Mouse (Mus musculus): ENCODE measurements around the gene Usp47. TPM values are rescaled to one million over a fixed set of nuclear protein-coding genes. Genes with fewer than 3 reads are reported as not detected.

The Usp47 gene
- polyA plus RNA-seq, 1 experiment from 2014 or later, result 43.6 TPM

DNA sequence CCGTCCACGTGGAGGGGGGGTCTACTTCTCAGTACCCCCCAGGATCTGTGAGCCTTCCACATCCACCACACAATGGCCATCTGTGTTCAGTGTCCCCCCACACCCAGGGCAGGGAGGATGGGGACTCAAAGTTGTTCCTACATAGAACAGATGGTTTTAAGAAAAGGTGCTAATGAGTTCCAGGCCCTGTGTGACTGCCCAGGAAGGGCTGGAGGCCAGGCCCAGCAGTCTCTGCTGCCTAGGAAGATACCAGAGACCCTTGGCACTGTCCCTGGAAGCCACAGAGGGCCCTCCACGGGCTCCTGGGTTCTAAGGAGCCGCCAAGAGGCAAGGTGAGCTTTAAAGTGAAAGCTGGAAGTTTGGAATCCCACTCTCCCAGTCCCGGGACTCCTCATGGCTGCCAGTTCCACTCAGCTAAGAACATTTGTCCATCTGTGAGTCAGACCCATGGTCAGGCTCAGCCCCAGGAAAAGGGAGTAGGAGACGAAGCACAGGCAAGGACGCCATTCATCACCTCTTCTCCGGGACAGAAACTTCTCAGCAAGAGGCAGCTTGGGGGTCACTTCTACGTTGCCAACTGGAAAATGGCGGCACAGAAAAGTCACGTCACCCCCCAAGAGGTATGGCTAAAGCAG, 98.7 kb downstream of the Usp47 start:
- WGBS (ENCODE audit: missing documents), result 92% methylated on average over 11 of the region's 11 CpGs
- Histone ChIP-seq H3K36me3 (ENCODE audit: inconsistent target) (no peaks in the 10 kb centered on the region), H3K4me3 (ENCODE audit: inconsistent target) (no peak overlapping the region), H3K79me2 (ENCODE audit: inconsistent target) (no peaks in the 10 kb centered on the region), H3K27ac (no peak overlapping the region)

DNA sequence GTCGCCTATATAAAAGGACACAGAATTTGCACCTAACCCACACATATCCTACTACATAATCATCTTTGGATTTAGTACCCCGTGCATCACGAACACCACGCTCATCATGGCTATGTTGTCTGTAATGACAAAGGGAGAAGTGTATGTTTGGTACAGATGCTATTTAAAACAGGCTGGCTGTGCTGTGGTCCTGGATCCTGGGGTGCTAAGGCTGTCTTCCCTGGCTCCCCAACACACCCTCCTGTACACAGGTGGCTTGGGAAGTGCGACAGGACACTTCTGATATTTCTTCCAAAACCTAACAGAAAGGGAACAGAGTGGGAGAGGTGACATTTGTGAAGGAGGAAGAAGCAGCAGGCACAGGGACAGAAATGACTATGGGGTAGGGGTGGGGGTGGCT, 100.3 kb downstream of the Usp47 start:
- no peaks in the 10 kb centered on the region for H3K36me3 ChIP-seq (ENCODE audit: inconsistent target)
- WGBS (ENCODE audit: missing documents), result 90% methylated on average over 5 of the region's 5 CpGs
- H3K79me2 ChIP-seq (ENCODE audit: inconsistent target), result no peaks in the 10 kb centered on the region
- no peak overlapping the region for H3K27ac ChIP-seq
- H3K4me3 ChIP-seq (ENCODE audit: inconsistent target), result no peak overlapping the region

DNA sequence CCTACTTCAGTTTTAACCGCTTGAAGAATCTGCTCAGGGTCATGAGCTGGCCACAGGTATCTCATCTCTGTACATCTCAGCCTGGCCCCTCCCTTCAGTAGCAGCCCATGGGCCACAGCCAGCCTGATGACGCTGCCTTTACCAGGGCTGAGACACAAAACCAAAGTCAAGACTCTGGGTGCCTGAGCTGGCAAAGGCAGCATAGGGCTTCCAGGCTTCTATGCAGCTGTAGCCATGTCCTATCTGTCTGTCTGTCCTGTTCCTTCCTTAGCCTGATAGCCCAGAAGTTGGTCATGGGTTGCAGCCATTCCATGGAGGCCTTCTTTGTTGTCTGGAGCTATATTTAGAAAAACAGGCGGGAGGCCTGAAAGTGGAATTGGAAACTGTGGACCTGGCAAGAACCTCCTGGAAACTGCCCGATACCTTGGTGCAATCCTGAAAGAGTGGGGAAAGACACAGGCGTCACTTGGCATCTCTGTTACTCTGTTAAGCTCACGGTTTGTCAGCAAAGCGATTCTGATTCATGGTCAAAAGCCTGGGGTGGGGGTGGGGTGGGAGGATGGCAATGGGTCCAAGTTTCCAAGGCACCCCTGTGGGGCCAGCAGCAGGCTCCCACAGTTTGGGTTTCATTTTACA, 102.4 kb downstream of the Usp47 start:
- Histone ChIP-seq H3K79me2 (ENCODE audit: inconsistent target) (no peaks in the 10 kb centered on the region), H3K36me3 (ENCODE audit: inconsistent target) (no peaks in the 10 kb centered on the region), H3K27ac (no peak overlapping the region), H3K4me3 (ENCODE audit: inconsistent target) (no peak overlapping the region)
- WGBS (ENCODE audit: missing documents), result 92% methylated on average over 7 of the region's 7 CpGs

DNA sequence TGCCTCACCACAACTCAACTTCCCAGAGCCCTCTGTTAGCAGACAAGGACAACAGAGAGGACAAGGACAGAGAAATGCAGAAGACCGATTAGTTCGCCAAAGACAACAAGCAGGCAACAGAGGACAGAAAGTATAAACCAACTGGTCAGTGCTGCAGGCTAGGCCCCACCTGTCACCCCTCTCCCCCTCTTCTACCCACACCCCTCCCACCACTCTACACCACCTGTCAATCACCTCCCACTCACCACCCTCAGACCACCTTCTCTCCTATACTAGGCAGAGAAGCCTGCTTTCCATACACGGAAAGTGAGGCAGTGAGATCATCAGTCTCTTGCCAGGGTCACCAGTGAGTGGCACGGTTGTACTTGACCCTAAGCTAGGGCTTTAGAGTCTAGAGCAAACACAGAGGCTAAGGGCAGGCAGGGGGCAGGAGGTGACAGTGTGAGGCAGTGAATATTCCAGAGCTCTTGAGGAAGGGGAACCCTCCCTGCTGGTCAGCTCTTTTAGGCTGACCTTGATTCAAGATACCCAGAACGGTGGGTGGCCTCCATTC, 103.9 kb downstream of the Usp47 start:
- 92% methylated on average over 5 of the region's 5 CpGs for WGBS (ENCODE audit: missing documents)
- Histone ChIP-seq H3K36me3 (ENCODE audit: inconsistent target) (no peaks in the 10 kb centered on the region), H3K27ac (no peak overlapping the region), H3K79me2 (ENCODE audit: inconsistent target) (no peaks in the 10 kb centered on the region), H3K4me3 (ENCODE audit: inconsistent target) (no peak overlapping the region)

DNA sequence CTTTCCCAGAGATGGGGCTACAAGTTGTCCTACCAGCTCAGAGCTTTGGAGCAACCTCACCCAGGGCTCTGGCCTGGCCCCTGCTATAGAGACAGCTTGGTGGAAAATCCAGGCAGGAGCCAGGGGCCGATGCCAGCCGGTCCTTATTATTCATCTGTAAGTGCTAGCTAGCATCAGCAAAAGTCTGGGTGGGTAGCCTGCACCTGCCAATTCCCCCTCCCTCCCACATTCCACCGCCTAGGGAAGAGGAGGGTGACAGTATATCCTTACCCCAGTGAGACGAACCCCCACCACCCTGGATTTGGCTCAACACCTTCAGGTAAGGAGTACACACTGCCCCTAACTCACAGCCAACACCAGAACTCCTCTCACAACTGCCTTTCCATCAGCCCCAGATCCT, 104.7 kb downstream of the Usp47 start:
- 86% methylated on average over 4 of the region's 4 CpGs for WGBS (ENCODE audit: missing documents)
- H3K36me3 ChIP-seq (ENCODE audit: inconsistent target), result no peaks in the 10 kb centered on the region
- H3K79me2 ChIP-seq (ENCODE audit: inconsistent target), result no peaks in the 10 kb centered on the region
- no peak overlapping the region for H3K27ac ChIP-seq
- no peak overlapping the region for H3K4me3 ChIP-seq (ENCODE audit: inconsistent target)

DNA sequence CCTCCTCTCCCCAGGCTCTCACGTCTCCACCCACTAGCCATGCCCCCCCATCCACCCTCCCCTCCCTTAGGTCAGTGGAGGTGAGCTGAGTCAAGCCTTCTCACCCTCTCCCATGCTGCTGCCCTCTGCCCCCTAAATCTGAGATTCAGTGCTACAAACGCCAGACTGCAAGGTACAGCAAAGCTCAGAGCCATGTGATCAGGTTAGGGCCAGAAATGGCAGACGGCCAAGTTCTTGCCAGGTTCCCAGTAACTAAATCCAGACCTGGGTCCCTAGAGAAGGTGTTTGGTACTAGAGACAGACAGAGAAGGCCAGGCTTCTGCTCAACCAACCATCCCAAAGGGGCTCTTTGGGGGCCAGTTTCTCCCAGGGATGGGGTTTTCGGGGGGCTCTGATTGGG, 105.5 kb downstream of the Usp47 start:
- 88% methylated on average over 4 of the region's 4 CpGs for WGBS (ENCODE audit: missing documents)
- H3K36me3 ChIP-seq (ENCODE audit: inconsistent target), result no peaks in the 10 kb centered on the region
- no peaks in the 10 kb centered on the region for H3K79me2 ChIP-seq (ENCODE audit: inconsistent target)
- no peak overlapping the region for H3K4me3 ChIP-seq (ENCODE audit: inconsistent target)
- H3K27ac ChIP-seq, result no peak overlapping the region

DNA sequence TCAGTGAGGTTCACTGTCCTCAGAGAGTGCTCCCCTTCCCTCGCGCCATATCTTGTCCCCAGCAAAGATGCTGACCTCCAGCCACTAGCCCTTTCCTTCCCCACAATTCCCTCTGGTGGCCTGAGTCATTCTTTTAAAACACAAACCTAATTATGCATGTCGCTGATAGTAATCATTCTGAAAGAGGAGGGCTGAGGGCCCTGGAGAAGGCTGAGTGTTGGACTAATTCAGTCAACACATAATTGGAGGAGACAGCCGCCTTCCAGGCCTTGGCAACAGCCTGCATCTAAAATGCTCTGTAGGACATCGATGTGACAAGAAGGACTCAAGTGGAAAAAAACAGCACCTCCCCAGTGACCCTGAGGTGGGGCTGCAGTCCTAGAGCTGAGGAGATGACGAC, 106.5 kb downstream of the Usp47 start:
- no peaks in the 10 kb centered on the region for H3K36me3 ChIP-seq (ENCODE audit: inconsistent target)

DNA sequence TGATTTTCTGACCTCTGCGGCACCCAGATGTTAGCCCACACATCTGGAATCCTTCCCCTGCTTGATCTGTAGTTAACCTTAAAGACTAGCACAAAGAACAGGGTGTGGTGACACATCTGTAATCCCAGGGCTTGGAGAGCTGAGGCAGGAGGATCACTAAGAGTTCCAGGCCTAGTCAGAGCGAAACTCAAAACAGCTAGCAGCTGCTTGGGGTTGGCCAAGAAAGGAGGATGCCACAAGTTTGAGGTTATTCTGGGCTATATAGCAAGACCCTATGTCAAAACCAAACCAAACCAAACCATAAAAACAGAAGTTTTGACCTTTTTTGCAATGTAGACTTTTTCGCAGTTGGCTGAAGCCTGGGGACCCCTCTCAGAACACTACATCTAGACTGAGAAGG, 107.4 kb downstream of the Usp47 start:
- WGBS (ENCODE audit: missing documents), result 91% methylated on average over 3 of the region's 3 CpGs

More for the DNA sequence above, 106.5 kb downstream of the Usp47 start:
- WGBS (ENCODE audit: missing documents), result 95% methylated on average over 6 of the region's 6 CpGs
- Histone ChIP-seq H3K79me2 (ENCODE audit: inconsistent target) (no peaks in the 10 kb centered on the region), H3K4me3 (ENCODE audit: inconsistent target) (no peak overlapping the region), H3K27ac (no peak overlapping the region)

DNA sequence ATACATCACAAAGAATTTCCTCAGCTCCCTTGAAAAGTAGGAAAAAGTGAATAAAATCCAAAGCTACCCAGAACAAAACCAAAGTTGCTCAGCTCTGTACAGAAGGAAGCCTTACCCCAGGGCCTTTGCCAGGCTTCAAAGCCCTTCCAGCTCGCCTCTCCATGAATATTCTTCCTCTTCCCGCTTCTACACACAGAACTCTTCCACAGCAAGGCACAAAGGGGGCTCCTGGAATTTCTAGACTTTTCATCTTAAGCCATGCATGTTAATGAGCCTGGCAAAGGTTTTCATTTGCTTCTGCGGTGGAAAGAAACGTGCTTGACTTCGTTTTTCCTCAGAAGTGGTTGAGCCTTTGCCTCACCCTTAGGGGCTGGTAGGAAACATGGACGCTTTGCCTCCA, 108.7 kb downstream of the Usp47 start:
- Histone ChIP-seq H3K4me3 (ENCODE audit: inconsistent target) (no peak overlapping the region), H3K79me2 (ENCODE audit: inconsistent target) (no peaks in the 10 kb centered on the region), H3K36me3 (ENCODE audit: inconsistent target) (no peaks in the 10 kb centered on the region), H3K27ac (no peak overlapping the region)
- WGBS (ENCODE audit: missing documents), result 88% methylated on average over 6 of the region's 6 CpGs

More for the DNA sequence above, 107.4 kb downstream of the Usp47 start:
- Histone ChIP-seq H3K4me3 (ENCODE audit: inconsistent target) (no peak overlapping the region), H3K79me2 (ENCODE audit: inconsistent target) (no peaks in the 10 kb centered on the region), H3K27ac (no peak overlapping the region), H3K36me3 (ENCODE audit: inconsistent target) (no peaks in the 10 kb centered on the region)

DNA sequence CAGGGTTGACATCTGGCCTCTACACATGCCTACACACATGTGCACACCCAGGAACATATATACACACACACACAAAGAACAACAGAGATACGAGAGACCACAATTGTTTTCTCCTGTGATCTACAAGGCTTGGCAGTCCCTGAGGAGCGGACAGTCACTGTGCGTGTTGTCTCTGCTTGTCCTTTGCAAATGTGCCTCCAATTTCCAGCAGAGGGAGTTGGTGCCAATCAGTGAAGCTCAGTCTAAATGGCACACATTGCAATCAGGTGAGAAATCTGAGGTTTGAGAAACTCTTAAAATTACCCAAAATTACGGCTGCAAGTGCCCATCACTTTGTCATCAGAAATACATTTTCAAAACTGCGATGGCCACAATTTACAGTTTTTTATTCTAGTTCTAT, 110.0 kb downstream of the Usp47 start:
- WGBS (ENCODE audit: missing documents), result 88% methylated on average over 5 of the region's 5 CpGs
- Histone ChIP-seq H3K79me2 (ENCODE audit: inconsistent target) (no peaks in the 10 kb centered on the region), H3K4me3 (ENCODE audit: inconsistent target) (no peak overlapping the region), H3K27ac (no peak overlapping the region), H3K36me3 (ENCODE audit: inconsistent target) (no peaks in the 10 kb centered on the region)

DNA sequence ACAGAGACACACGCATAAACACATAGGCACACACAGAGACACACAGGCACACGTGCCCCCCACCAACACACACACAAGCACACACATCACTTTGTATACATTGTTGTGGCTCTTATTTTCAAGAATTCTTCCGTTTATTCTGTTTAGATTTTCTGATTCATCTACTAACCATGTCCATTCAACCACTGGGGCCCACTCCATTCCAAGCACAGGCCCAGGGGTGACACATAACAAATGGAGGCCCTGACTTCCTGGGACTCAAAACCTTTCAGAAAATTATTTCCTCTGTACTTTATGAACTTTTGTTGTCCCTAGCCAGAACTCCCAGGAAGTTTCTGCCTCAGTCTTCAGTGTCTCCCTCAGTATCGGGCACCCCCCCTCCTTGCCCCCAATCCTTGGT, 111.9 kb downstream of the Usp47 start:
- Histone ChIP-seq H3K27ac (no peak overlapping the region), H3K36me3 (ENCODE audit: inconsistent target) (no peaks in the 10 kb centered on the region), H3K4me3 (ENCODE audit: inconsistent target) (no peak overlapping the region), H3K79me2 (ENCODE audit: inconsistent target) (no peaks in the 10 kb centered on the region)
- WGBS (ENCODE audit: missing documents), result 91% methylated on average over 4 of the region's 4 CpGs

DNA sequence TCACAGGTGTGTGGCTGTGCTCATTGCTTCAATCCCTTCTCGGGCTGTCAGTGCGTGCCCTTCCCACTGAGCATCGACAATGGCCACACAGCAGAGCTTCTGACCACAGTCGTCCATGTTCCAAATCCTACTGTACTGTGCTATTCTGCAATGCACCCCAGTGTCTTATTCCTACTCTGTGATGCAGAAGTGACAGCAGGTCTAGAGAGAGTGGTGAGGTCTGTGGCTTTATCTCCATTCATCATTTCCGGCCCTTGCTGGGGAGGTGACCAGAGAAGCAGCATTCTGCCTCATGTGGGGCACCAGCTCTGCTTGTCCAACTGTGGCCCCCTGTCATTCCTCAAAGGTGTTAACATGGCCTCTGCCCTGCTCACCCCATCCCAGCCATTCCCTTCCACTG, 113.2 kb downstream of the Usp47 start:
- no peak overlapping the region for H3K27ac ChIP-seq
- no peak overlapping the region for H3K4me3 ChIP-seq (ENCODE audit: inconsistent target)
- WGBS (ENCODE audit: missing documents), result 82% methylated on average over 5 of the region's 5 CpGs
- H3K36me3 ChIP-seq (ENCODE audit: inconsistent target), result no peaks in the 10 kb centered on the region
- H3K79me2 ChIP-seq (ENCODE audit: inconsistent target), result no peaks in the 10 kb centered on the region

DNA sequence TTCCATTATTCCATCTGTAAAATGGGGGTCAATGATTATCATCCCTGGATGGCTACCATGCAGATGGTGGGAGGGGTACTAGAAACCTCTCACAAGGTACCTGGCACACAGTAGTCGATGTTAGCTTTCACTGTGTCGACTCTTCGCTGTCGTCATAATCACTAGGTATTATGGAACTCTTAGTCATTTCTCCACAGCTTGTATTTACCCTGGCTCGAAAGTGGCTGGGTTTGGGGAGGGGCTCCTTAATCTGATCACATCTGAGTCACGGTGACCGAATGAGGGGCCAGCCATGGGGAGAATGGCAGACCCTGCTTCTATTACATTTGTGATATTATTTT, 114.8 kb downstream of the Usp47 start:
- 91% methylated on average over 7 of the region's 7 CpGs for WGBS (ENCODE audit: missing documents)
- H3K27ac ChIP-seq, result no peak overlapping the region
- no peaks in the 10 kb centered on the region for H3K79me2 ChIP-seq (ENCODE audit: inconsistent target)
- no peaks in the 10 kb centered on the region for H3K36me3 ChIP-seq (ENCODE audit: inconsistent target)
- no peak overlapping the region for H3K4me3 ChIP-seq (ENCODE audit: inconsistent target)

DNA sequence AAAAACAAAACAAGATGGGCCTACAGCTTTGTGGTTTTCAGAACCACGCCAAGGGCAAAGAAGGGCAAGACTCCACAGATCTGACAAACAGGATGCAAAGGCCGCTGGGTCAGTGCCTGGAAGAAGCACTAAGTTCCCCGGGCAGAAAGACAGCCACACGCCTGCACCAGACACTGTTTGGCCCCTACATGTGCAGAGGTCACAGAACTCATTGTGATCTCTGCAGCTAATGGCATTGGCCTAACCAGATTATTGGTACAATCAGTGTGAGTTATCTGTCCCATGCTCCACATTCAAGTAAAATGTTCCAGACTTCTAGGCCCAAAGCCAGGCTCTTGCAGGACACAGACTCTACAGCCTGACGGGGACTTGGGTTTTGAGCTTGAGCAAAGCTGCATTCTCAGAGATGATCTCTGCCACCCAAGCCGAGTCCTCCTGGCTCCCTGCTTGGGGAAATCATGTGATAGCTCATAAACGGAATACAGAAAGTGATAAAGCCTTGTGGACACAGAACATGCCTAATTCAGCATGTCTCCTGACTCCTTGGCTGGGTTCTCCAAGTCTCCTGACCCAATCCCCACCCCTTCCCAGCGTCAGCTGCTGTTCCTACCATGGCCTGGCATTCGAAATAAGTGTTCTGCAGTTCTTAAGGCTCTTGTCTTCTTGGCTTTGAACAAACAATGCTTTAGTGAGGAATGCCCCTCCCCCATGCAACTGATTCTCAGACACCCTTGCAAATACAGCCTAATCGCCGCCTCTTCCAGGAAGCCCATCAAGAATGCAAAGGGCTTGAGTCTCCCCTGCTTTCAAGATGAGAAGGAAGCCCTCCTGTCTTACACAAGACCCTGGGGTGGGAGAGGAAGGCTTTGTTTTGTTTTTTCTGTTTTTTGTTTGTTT, 115.5 kb downstream of the Usp47 start:
- Histone ChIP-seq H3K36me3 (ENCODE audit: inconsistent target) (no peaks in the 10 kb centered on the region), H3K4me3 (ENCODE audit: inconsistent target) (no peak overlapping the region), H3K79me2 (ENCODE audit: inconsistent target) (no peaks in the 10 kb centered on the region), H3K27ac (no peak overlapping the region)
- WGBS (ENCODE audit: missing documents), result 66% methylated on average over 11 of the region's 11 CpGs

DNA sequence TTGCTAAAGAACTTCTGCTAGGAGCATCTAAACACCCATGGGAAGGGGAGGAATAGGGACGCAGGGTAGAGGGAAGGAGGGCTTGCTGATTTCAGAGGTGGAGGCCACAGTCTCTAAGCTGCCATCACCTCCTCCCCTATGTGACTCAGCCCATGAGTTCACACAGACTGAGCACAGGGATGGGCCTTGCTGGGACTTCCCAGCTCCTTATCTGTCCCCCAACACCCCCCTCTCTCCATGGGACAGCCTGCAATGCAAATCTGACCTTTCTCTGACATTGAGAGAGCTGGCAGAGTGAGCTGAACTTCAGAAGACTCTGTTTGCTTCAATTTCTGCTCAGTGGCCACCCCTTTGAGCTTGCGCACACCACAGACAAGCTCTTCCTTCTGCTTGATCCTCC, 117.4 kb downstream of the Usp47 start:
- WGBS (ENCODE audit: missing documents), result 90% methylated on average over 2 of the region's 2 CpGs
- no peak overlapping the region for H3K4me3 ChIP-seq (ENCODE audit: inconsistent target)
- H3K79me2 ChIP-seq (ENCODE audit: inconsistent target), result no peaks in the 10 kb centered on the region
- H3K27ac ChIP-seq, result no peak overlapping the region
- no peaks in the 10 kb centered on the region for H3K36me3 ChIP-seq (ENCODE audit: inconsistent target)
